Mouse (Mus musculus) ES-E14 (cell line): Measurements from ENCODE around the gene Srpr. TPM values are rescaled to one million over a fixed set of nuclear protein-coding genes. Genes with fewer than 3 reads are reported as not detected.

ENCODE experiments used
- DNase-seq: peaks from one replicate; pipeline ENCODE4 v3.0.0-alpha.2; 2013; ENCODE audit warnings: low read depth, low spot score
- H3K27ac ChIP-seq: 2 replicates; pipeline ENCODE4 v1.5.1; 2012; ENCODE audit warnings: low read depth, mild to moderate bottlenecking, low read length, moderate library complexity, mixed read lengths; ENCODE audit not compliant: poor library complexity, insufficient read depth, severe bottlenecking
- H3K36me3 ChIP-seq: 2 replicates; pipeline ENCODE4 v1.6.1; 2012; ENCODE audit warnings: mild to moderate bottlenecking, low read length, moderate library complexity, mixed read lengths; ENCODE audit not compliant: control insufficient read depth, poor library complexity, insufficient read depth, severe bottlenecking
- H3K4me1 ChIP-seq, 2 experiments: fragments of 150-350 bp in 1 of 2; sonication (generic) in 1 of 2; 2 replicates each; pipeline ENCODE4 v1.6.1; 2012; ENCODE audit warnings: low read length in 2 of 2, mild to moderate bottlenecking in 1 of 2, mixed read lengths in 1 of 2; ENCODE audit not compliant: control insufficient read depth in 2 of 2, insufficient read depth in 2 of 2, poor library complexity in 1 of 2
- H3K4me3 ChIP-seq, 2 experiments: fragments of 150-350 bp in 1 of 2; sonication (generic) in 1 of 2; 2 replicates each; pipeline ENCODE4 v1.5.1; 2012; ENCODE audit warnings: low read length in 2 of 2, low read depth in 1 of 2, mild to moderate bottlenecking in 1 of 2, mixed read lengths in 1 of 2; ENCODE audit not compliant: insufficient read depth in 1 of 2, poor library complexity in 1 of 2, severe bottlenecking in 1 of 2
- H3K9ac ChIP-seq: 2 replicates; pipeline ENCODE4 v1.6.1; 2012; ENCODE audit warnings: low read depth, mild to moderate bottlenecking, low read length, mixed read lengths; ENCODE audit not compliant: poor library complexity, insufficient read depth, severe bottlenecking
- H3K9me3 ChIP-seq: fragments of 150-350 bp; sonication (generic); 2 replicates; pipeline ENCODE4 v1.6.1; 2012; ENCODE audit warnings: low read depth, mild to moderate bottlenecking, low read length; ENCODE audit not compliant: control insufficient read depth, insufficient read depth
- CHD2 ChIP-seq: IDR thresholded peaks from 2 replicates; pipeline ENCODE4 v1.6.1; 2014; ENCODE audit warnings: mild to moderate bottlenecking, low read depth, low read length, inconsistent platforms
- HCFC1 ChIP-seq: IDR thresholded peaks from 2 replicates; pipeline ENCODE4 v1.6.1; 2012; ENCODE audit warnings: low read length, inconsistent platforms, borderline replicate concordance; ENCODE audit not compliant: insufficient read depth
- MAFK ChIP-seq: IDR thresholded peaks from 2 replicates; pipeline ENCODE4 v1.6.1; 2014; ENCODE audit warnings: mild to moderate bottlenecking, low read depth, low read length, inconsistent platforms; ENCODE audit not compliant: insufficient read depth
- ZC3H11A ChIP-seq: IDR thresholded peaks from 2 replicates; pipeline ENCODE4 v1.6.1; 2012; ENCODE audit warnings: low read depth, mild to moderate bottlenecking, inconsistent platforms, low read length, borderline replicate concordance
- ZNF384 ChIP-seq: IDR thresholded peaks from 2 replicates; pipeline ENCODE4 v1.6.1; 2012; ENCODE audit warnings: low read depth, low read length, inconsistent platforms
- in situ Hi-C, 2 experiments: fragments of 600-800 bp; cut with MboI; formaldehyde crosslinking; loops; one replicate each; pipeline ENCODE4 v1.15.1; 2025; ENCODE audit warnings: low sequenced_read_pairs in 2 of 2, inconsistent platforms in 1 of 2; ENCODE audit not compliant: unreplicated experiment in 2 of 2
- total RNA-seq: library from RNA; depleted of rRNA; stranded (reverse); fragments of 300-350 nt; gene quantifications from 2 replicates; pipeline ENCODE4 v1.2.3, GENCODE M21; 2012

Gene Srpr
- total RNA-seq, 1 experiment: 168 TPM

DNA sequence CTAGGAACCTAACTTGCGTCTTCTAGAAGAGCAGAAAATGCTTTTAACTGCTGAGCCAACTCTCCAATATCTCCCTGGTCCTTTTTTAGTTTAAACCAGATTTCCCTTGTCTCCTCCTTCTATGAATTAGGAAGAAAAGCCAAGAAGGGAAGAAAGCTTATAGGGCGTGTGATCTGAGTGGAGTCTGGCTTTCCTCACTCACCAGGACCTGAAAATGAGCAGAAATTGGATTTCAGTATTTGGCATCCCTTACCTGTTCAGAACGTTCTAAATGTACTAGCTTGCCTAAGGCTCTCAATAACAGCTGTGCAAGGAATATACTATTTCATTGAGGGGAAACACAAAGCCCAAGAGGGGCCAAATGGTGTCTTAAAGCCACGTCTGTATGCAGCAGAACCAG, 84.4 kb downstream of the Srpr start:
- no peak for TF ChIP-seq CHD2
- no peak for TF ChIP-seq MAFK
- TF ChIP-seq HCFC1: no peak
- TF ChIP-seq ZC3H11A: no peak
- no peak for TF ChIP-seq ZNF384
- Histone ChIP-seq H3K4me1 (no peaks in the 10 kb centered on the region), H3K9ac (no peak overlapping the region), H3K36me3 (no peaks in the 10 kb centered on the region), H3K9me3 (no peaks in the 10 kb centered on the region), H3K4me3 (no peak overlapping the region), H3K27ac (no peak overlapping the region)
- DNase-seq: no peak
- in situ Hi-C loops: loop anchor here (5.0 to 10.0 kb wide), 2 partner anchors 250 to 253 kb away; no protein-coding TSS in a partner anchor

DNA sequence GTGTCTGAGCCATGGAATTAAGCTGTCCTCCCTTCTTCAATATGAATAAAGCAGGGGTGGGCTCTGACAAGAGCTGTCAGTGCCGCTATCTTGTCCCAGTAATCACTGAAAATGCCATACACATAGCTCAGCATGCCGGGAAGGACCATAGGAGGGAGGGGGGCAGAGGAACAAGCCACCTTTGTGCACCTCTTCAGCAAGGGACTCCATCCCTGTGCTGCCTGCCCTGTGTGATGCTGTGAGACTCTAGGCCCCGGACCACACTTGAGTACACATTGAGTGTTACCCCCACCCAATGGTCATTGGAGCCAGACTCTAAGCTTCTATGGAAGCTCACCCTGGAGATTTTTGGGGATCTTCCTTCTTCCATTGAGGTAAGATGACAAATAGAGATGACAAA, 86.4 kb downstream of the Srpr start:
- Histone ChIP-seq H3K4me3 (no peak overlapping the region), H3K27ac (no peak overlapping the region), H3K9ac (no peak overlapping the region), H3K36me3 (no peaks in the 10 kb centered on the region), H3K4me1 (no peaks in the 10 kb centered on the region), H3K9me3 (no peaks in the 10 kb centered on the region)
- no peak for DNase-seq
- TF ChIP-seq HCFC1 (no peak), ZC3H11A (no peak), CHD2 (no peak), MAFK (no peak), ZNF384 (no peak)
- in situ Hi-C loops: loop anchor here in 1 of 2 experiments (10.0 kb wide), 1 partner anchor 248 kb away; no protein-coding TSS in a partner anchor

DNA sequence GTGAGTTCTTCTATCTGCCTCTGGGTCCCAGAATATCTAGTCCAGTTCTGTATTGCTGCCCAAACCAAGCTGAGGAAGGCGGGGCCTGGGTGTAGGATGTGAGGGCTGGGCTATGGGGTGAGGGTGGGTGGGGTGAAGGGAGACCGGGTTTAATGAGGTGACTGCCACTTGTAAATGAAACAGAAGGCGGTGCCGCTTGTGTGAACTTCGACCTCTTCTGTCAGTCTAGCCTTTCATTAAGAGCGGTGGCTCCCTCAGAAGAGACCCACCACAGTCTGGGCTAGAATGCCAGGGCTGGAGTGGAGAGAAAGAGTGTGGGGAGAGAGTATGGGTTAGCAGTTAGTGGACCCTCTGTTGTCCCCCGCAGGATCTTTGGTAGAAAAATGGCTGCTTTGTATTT, 90.0 kb downstream of the Srpr start:
- in situ Hi-C loops: loop anchor here in 1 of 2 experiments (10.0 kb wide), 1 partner anchor 245 kb away; no protein-coding TSS in a partner anchor

DNA sequence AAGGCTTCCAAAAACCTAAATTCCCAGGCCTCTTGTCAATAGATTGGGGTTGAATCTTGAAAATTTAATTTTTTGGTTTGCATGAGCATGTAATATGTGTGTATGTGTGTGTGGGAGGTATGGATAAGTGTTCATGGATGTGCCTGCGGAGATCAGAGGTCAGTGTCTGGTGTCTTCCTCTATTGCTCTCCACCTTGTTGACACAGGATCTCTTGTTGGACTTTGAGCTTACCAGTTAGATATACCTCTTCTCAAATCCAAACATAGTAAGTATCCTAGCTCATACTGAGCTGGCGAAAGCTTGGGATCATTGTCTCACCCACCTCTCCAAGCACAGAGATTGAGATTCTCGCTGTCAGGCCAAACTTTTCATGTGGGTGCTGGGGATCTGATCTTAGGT, 90.4 kb downstream of the Srpr start:
- Histone ChIP-seq H3K36me3 (no peaks in the 10 kb centered on the region), H3K27ac (no peak overlapping the region), H3K4me1 (no peaks in the 10 kb centered on the region), H3K9ac (no peak overlapping the region), H3K9me3 (no peaks in the 10 kb centered on the region), H3K4me3 (no peak overlapping the region)
- no peak for TF ChIP-seq ZC3H11A
- no peak for TF ChIP-seq MAFK
- TF ChIP-seq ZNF384: no peak
- TF ChIP-seq HCFC1: no peak
- no peak for TF ChIP-seq CHD2
- DNase-seq: no peak
- in situ Hi-C loops: no loop called here

More for the DNA sequence above, 90.0 kb downstream of the Srpr start:
- Histone ChIP-seq H3K4me1 (no peaks in the 10 kb centered on the region), H3K9me3 (no peaks in the 10 kb centered on the region), H3K36me3 (no peaks in the 10 kb centered on the region), H3K9ac (no peak overlapping the region), H3K27ac (no peak overlapping the region), H3K4me3 (no peak overlapping the region)
- no peak for DNase-seq
- TF ChIP-seq MAFK (no peak), HCFC1 (no peak), CHD2 (no peak), ZNF384 (no peak), ZC3H11A (no peak)

DNA sequence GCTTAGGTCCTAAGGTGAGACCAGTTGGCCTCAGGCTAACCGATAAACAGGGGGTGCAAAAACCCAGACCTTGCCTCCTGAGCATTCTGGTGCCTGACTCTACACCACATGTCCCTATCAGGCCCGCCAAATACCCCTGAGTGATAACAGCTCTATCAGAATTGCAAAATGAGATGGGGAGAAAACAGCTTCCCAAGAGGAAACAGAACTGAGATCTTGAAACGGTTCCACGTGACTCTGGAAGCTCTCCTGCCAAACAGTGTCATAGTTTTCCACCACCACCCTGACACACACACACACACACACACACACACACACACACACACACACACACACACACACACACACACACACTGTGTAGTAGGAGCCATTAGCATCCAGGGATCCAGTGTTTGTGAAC, 90.9 kb downstream of the Srpr start:
- Histone ChIP-seq H3K27ac (no peak overlapping the region), H3K4me3 (no peak overlapping the region), H3K9me3 (no peaks in the 10 kb centered on the region), H3K36me3 (no peaks in the 10 kb centered on the region), H3K4me1 (no peaks in the 10 kb centered on the region), H3K9ac (no peak overlapping the region)
- in situ Hi-C loops: no loop called here
- DNase-seq: no peak
- TF ChIP-seq ZNF384: no peak
- TF ChIP-seq CHD2: no peak
- no peak for TF ChIP-seq ZC3H11A
